Mouse (Mus musculus): ENCODE results near the gene Cdipt.

The Cdipt gene

GRCm38 (mm10) chr7:126975893-126975949, at the start of gene Cdipt:
Cdipt (plus strand) TSS chr7:126975914.
- no peak for DNase-seq (ENCODE audit: low read depth, low spot score)

- no peak for DNase-seq (ENCODE audit: low read depth, low spot score)
Measured at GRCm38 (mm10) chr7:126926299-126926698, 49.4 kb upstream of the Cdipt start.

- peak; percentile 95 for DNase-seq (ENCODE audit: low read depth, low spot score)
Measured at GRCm38 (mm10) chr7:126928384-126929037, 47.2 kb upstream of the Cdipt start, which contains the start of gene Kctd13. Kctd13 (plus strand) TSS chr7:126928879.

DNA sequence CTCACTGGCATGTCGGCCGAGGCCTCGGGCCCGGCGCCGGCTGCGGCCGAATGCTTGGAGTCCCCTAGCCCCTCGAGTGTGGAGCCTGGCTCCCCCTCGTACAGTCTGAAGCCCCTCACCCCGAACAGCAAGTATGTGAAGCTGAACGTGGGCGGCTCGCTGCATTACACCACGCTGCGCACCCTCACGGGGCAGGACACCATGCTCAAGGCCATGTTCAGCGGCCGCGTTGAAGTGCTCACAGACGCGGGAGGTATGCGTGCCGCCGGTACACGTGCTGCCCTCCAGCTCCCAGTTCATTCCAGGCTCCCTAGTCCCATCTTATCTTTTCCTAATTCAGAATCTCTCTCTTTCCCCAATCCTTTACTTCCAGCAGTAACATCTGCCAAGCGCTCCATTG, 46.7 kb upstream of the Cdipt start:
- no peak for DNase-seq (ENCODE audit: low read depth, low spot score)

DNA sequence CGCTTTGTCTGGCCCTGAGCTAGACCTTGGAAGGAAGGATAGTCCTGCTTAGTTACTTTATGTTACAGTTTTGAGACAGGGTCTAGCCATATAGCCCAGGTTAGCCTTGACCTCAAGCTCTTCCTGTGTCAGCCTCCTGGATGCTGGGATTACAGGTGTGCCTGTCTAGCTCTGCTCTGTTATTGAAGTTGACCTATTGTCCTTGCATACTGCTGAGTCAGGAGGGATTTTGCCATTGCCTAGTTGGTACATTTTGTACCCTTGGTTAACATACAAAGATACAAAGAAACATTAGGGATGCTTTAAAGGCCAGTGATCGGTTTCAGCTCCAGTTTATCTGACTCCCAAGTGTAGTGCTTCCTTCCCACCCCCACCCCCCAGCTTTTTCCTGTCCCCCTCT, 43.1 kb upstream of the Cdipt start:
- no peak for DNase-seq (ENCODE audit: low read depth, low spot score)

GRCm38 (mm10) chr7:126941171-126941570, 34.5 kb upstream of the Cdipt start:
- DNase-seq (ENCODE audit: low read depth, low spot score), result peak; percentile 52

DNA sequence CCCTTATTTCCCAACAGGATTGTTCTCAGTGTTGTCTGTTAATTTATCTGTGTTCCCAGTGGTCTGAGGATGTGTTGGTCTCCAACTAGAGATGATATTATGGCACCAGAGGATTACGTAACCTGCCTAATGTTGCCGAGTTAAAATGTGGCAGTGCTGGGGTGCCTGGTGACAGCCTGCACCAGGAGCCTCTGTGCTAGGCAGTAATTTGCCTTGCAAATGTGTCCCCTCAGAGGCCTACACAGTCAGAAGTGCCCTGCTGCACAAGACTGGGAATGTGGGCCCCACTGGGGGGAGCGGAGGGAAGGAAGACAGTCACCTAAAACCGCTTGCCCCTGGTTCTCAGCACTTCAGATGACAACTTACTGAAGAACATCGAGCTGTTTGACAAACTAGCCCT, 33.9 kb upstream of the Cdipt start:
- DNase-seq (ENCODE audit: low read depth, low spot score), result no peak

GRCm38 (mm10) chr7:126946530-126946929, 29.2 kb upstream of the Cdipt start:
- DNase-seq (ENCODE audit: low read depth, low spot score), result peak; percentile 50

GRCm38 (mm10) chr7:126948626-126949025, 27.1 kb upstream of the Cdipt start:
- no peak for DNase-seq (ENCODE audit: low read depth, low spot score)

DNA sequence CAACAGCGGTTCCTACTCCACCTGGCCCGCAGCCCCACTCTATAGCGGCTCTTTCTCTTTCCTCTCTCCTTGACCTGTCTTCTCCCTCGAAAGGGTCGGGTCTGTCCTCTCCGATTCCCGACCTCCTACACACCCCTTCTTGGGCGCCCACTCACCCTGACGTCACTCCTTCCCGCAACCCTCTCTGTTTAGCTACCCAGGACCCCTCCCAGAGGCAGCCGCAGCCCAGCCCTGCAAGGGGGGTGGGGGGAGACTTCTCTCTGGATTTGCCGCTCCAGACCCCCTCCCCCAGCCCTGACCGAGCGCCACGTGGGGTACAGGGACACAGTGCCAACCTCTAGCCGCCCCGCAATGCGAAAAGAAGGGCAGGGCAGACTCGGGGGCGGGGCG, 26.3 kb upstream of the Cdipt start, which contains the start of gene Asphd1:
Gene Asphd1 (minus strand): TSS at position 180 of the 390 bp plus-strand sequence.
- no peak for DNase-seq (ENCODE audit: low read depth, low spot score)

DNA sequence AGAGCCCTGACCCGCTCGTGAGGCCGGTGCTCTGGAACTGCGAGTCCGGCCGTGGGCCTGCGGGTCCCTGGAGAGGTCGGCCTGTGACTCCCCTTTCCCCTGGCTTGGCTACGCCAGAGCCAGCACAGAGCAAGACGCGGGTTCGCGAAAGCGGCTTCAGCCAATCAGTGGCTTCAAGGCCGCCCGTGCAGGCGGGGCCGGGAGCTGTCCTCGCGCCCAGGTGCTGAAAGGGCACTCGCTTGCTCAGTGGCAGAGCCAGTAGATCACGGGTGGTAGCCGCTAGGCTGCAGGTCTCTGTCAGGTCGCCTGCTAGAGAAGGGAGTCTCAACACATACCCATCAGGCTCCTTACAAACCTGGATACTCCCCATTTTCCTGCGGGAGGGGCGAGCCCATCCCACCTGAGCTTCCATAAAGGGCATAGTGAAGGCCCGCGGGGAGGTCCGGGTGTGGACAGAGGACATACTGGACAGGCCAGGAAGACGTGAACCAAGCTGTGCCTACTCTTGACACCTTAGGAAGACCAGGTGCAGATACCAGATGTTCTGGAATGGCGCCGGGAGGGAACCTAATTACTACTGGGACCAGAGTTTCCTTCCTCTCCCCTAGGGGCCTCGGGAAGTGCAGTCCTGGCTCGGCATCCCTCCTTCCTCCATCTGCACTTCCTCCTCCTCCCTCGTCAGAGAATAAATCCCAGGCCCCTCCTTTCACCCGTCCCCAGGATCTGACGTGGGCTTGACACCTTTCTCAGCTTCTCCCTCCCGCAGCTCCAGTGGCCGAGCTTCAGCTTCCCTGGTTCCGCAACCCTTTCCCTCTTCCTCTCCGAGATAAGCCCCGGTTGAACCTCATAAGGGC, 25.7 kb upstream of the Cdipt start, which contains the start of gene Sez6l2:
Gene Sez6l2 (plus strand): TSS at position 771 of the 854 bp plus-strand sequence.
- peak; percentile 81 for DNase-seq (ENCODE audit: low read depth, low spot score)

GRCm38 (mm10) chr7:126950647-126951615, 24.8 kb upstream of the Cdipt start:
- DNase-seq (ENCODE audit: low read depth, low spot score), result no peak

GRCm38 (mm10) chr7:126951741-126952140, 24.0 kb upstream of the Cdipt start:
- no peak for DNase-seq (ENCODE audit: low read depth, low spot score)

- peak; percentile 36 for DNase-seq (ENCODE audit: low read depth, low spot score)
Measured at GRCm38 (mm10) chr7:126952646-126953045, 23.1 kb upstream of the Cdipt start.

DNA sequence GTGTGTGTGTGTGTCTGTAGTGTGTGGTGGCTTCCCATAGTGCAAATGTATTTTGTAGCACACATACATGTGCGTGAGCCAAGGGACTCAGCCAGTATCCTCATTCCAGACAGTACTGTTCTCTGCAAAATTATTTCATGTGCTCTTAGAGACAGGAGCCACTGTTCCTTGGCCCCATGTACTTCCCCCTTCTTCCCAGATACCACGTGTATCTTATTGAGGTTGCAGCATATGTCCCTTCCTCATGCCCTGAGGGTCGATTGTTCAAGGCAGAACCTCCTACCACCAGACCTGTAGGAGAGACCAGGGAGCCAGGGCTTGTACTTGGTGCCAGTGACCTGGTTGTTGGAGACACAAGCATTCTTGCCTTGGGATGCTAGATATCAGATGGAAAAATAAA, 20.6 kb upstream of the Cdipt start:
- DNase-seq (ENCODE audit: low read depth, low spot score), result no peak

GRCm38 (mm10) chr7:126959780-126960179, 15.9 kb upstream of the Cdipt start:
- DNase-seq (ENCODE audit: low read depth, low spot score), result peak; percentile 11

- no peak for DNase-seq (ENCODE audit: low read depth, low spot score)
Measured at GRCm38 (mm10) chr7:126961095-126961494, 14.6 kb upstream of the Cdipt start.

DNA sequence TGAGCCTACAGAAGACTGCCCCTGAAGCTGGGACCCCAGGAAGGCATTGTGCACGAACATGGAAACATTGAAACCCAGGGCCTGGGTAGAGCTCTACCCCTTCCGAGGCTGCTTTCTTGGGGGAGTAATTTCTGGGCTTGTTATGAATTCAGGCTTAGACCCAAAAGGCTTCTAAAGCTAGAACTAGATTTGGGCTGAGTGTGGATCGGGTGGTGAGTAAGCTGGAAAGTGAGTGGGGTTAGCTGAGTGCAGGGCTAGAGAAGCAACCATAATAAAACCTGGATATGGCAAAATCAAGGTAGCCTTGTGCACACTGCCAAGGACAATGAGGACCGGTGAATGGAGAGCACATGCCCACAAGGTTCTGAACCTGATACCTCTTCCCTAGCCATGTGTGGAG, 13.7 kb upstream of the Cdipt start:
- no peak for DNase-seq (ENCODE audit: low read depth, low spot score)

DNA sequence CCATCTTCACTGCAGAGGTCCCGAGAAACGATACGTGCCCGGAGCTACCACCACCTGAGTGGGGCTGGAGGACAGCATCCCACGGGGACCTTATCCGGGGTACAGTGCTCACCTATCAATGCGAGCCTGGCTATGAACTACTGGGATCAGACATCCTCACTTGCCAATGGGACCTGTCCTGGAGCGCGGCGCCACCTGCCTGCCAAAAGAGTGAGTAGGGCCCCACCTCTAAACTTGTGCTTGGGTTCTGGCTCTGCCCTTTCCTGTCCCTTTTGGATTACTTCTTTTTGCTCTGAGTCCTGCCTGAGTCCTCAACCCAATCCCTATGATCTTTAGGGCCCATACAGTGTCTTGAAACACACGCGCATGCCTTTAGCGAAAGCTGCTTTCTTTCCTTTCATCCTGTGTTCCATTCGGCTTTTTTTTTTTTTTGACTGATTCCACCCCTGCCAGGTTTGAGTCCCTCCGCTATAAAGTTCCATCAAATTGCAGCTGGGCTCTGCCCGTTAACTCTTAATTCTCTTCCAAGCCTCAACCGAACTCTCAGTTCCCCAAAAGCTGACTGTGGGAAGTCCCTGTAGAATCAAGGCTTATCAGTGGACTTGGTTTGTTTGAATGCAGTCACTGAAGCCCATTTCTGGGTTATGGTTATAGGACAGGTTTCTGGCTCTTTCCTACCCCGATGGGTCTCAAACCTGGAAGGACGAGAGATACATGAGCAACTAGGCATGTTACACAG, 12.0 kb upstream of the Cdipt start:
- DNase-seq (ENCODE audit: low read depth, low spot score), result peak; percentile 77

DNA sequence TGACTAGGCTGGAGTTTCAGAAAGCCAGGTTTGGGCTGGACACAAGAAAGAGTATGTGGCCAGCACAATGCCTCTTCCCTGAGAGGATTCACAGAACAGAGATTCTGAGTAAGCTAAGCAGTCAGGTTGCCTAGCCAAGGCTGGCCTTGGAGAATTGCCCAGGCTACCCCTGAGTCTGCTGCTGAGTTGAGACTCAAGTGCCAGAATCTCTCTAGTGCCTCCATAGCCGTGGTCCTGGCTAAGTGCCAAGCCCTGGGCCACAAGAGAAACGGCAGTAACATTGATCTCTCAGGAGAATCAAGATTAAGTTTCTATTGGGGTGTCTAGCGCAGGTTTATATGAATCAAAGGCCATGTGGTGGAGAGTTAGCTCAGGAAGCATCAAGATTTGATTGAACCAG, 10.1 kb upstream of the Cdipt start:
- DNase-seq (ENCODE audit: low read depth, low spot score), result no peak

DNA sequence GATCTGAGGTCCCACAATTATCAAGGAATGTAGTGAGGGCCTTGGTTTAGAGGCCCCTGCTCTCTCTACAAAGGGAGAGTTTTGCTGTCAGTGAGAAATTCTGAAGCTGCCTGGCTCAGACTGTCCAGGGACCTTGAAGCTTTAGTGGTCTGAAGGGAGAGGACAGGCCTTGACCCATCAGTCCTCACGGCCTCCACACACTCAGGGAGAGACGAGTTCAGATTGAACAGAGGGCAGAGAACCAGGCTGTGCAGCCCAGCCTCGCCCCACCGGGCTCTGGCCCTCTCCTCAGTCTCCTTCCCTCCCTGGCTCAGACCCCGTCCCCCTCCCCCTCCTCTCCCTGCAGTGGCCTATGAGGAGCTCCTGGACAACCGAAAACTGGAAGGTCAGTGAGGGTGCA, 8.4 kb upstream of the Cdipt start:
- no peak for DNase-seq (ENCODE audit: low read depth, low spot score)

DNA sequence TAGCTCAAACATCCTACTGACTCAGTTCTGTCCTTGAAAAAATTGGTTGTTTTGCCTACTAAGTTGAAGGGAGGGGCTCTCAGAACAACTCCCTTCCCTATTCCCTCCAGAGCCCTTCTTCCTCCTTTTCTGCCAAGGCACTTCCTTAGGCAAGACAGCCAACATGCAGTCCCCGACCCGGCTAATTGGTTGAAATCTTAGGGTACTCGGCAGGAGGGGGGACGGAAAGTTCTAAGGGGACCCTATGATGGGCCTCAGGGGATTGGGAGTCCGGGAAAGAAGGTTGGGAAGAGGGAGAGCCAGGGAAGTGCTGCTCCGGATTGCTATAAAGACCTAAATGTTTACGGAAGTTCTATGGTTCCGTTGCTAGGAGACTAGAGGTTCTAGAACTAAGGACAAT, 221 bp upstream of the Cdipt start:
- DNase-seq (ENCODE audit: low read depth, low spot score), result no peak
